Mouse (Mus musculus) urinary bladder, postnatal 0 days (tissue): ENCODE measurements around the gene Cask. TPM values are rescaled to one million over a fixed set of nuclear protein-coding genes. Genes with fewer than 3 reads are reported as not detected.

Experiments
- microRNA-seq: library from miRNA; unstranded; fragments of <30 nt; microRNA quantifications from one replicate; pipeline ENCODE4, GENCODE M21; 2016
- polyA plus RNA-seq: library from polyadenylated mRNA; unstranded; fragments of >200 nt; fragmentation: Nextera tagmentation; extraction: Ambion mirVana; gene quantifications from 2 replicates; pipeline ENCODE4 v1.2.1, GENCODE M21; 2015

Gene Cask
- polyA plus RNA-seq = 10.0 and 11.2 TPM in 2 replicates

DNA sequence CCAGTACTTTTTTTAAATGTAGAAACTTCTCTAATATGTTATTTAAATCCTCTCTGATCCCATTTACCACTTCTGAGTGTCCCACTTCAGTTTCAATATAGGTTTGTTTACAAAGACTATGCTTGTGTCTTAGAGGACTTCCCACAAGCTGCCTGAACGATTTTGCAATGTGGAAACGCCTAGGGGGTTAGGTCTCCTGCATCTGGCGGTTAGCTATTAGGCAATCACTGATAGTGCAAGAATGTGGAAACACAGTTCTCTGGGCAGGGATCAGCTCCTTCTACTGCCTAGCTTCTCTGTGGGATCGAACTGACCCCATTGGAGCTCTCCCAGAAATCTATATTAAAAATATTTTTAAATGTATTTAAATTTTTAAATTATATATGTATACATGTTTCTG lies at the start of gene Cask:
Gene Cask (minus strand): TSS at position 83 of the 400 bp plus-strand sequence.

DNA sequence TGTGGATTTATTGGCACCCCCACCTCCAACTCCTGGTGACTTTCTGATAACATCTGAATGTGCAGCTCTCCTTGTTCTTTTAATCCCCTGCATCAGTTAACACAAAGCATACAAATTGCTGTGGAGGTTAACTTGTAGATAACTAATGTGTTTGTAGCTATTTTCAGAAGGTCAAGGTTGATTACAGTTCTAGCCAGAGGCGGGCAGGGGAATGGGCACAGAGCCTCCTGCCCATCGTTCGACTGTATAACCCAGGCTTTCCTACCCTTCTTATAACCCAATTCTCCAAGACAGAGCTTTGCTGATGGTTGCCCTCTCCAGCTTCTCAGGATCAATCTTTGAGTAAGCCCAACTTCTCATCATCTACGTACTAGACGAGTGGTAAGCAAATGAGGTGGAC lies 190.1 kb downstream of the Cask start, which contains the start of gene Gpr82:
Gene Gpr82 (plus strand): TSS at position 301 of the 400 bp plus-strand sequence.

GRCm38 (mm10) chrX:13631599-13632283 lies 219.4 kb downstream of the Cask start, which contains the start of gene Gpr34:
Gene Gpr34, plus strand, starts transcription at chrX:13632089.

Small RNA genes lying within 50 kb of the gene (microRNA-seq; reads per million reads assigned to microRNA genes)
- not detected for gene Gm25246

Other genes with a start within 250 kb of the Cask start
- gene Gpr34, start 219.3 kb downstream of the Cask start, polyA plus RNA-seq = 1.6 TPM in 2 replicates
- gene Gpr82, start 190.0 kb downstream of the Cask start, polyA plus RNA-seq = 0.08 and 0.17 TPM in 2 replicates